Mouse (Mus musculus) embryonic fibroblast, embryonic 13.5 days (primary cell): Measurements from ENCODE around the gene Dyrk1a.

ENCODE experiments used
- CTCF ChIP-seq: IDR thresholded peaks from 2 replicates; pipeline ENCODE4 v1.5.1; 2011; ENCODE audit warnings: mild to moderate bottlenecking, control low read depth, low read length, moderate library complexity, borderline replicate concordance; ENCODE audit not compliant: insufficient read depth
- POLR2A ChIP-seq: IDR thresholded peaks from 2 replicates; pipeline ENCODE4 v1.6.1; 2011; ENCODE audit warnings: low read depth, mild to moderate bottlenecking, control low read depth, low read length, moderate library complexity

DNA sequence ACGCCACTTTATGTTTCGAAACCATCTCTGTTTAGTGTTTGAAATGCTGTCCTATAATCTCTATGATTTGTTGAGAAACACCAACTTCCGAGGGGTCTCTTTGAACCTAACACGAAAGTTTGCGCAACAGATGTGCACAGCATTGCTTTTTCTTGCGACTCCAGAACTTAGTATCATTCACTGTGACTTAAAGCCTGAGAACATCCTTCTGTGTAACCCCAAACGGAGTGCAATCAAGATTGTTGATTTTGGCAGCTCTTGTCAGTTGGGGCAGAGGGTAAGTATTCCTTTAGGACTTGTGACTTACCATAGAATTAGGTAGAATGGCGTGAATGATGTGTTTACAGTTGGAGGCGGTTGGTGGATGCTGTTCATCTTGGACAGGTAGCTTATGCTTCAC is 101.5 kb downstream of the Dyrk1a start:
- TF ChIP-seq CTCF (no peak), POLR2A (no peak)
